Mouse (Mus musculus): Measurements from ENCODE around the gene Ribc2. TPM values are rescaled to one million over a fixed set of nuclear protein-coding genes. Genes with fewer than 3 reads are reported as not detected.

Gene Ribc2
- total RNA-seq, 1 experiment from 2014 or later: not detected

DNA sequence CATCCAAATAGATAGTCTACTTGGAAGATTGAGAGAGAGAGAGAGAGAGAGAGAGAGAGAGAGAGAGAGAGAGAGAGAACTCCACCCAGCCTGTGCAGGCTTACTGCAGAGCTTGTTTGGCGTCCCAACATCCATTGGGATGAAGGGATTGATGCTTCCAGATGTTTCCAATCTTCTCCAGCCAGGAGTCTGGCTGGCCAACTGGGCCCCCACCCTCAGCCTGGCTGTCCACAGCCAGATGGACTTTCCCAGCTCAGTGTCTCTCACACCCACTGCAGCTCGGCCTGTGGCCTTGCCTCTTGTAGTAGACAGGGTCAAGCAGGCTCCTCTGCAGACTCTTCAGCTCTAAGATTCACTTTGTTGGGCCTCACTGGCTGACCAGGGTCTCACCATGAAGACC is 40.2 kb downstream of the Ribc2 start:
- no peak for ATAC-seq (replicated peaks in 1 of 2; ENCODE audit: insufficient read depth in 1 of 2, low FRiP score in 2 of 2, low TSS enrichment in 1 of 2, low read depth in 1 of 2, poor library complexity in 2 of 2, severe bottlenecking in 2 of 2)

DNA sequence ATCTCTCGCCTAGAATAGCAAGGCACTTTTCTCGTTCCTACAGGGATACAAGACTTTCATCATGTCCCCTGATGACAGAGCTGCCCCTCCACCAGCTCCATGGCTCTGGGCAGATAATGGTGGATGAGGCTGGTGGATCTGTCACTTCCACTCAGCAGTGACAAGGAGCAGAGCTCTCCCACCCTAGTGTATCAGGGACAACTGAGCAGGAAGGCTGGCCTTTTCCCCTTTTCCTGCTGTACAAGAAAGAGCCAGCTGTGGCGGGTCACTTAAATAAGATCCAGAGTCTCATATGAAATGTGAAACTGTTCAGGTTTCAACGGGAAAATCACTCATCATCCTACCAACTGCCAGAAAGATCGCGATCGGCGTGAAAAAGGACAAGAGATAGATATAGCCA is 41.5 kb downstream of the Ribc2 start:
- ATAC-seq (replicated peaks in 1 of 2; ENCODE audit: insufficient read depth in 1 of 2, low FRiP score in 2 of 2, low TSS enrichment in 1 of 2, low read depth in 1 of 2, poor library complexity in 2 of 2, severe bottlenecking in 2 of 2): no peak

- ATAC-seq (replicated peaks in 1 of 2; ENCODE audit: insufficient read depth in 1 of 2, low FRiP score in 2 of 2, low TSS enrichment in 1 of 2, low read depth in 1 of 2, poor library complexity in 2 of 2, severe bottlenecking in 2 of 2): no peak
These were observed 42.2 kb downstream of the Ribc2 start for GRCm38 (mm10) chr15:85174060-85174459.

- ATAC-seq (replicated peaks in 1 of 2; ENCODE audit: insufficient read depth in 1 of 2, low FRiP score in 2 of 2, low TSS enrichment in 1 of 2, low read depth in 1 of 2, poor library complexity in 2 of 2, severe bottlenecking in 2 of 2): peak in 1 of 2 experiments; percentile 58; a peak in 1 of 4 replicates
These were observed 45.7 kb downstream of the Ribc2 start for GRCm38 (mm10) chr15:85177576-85177975.

DNA sequence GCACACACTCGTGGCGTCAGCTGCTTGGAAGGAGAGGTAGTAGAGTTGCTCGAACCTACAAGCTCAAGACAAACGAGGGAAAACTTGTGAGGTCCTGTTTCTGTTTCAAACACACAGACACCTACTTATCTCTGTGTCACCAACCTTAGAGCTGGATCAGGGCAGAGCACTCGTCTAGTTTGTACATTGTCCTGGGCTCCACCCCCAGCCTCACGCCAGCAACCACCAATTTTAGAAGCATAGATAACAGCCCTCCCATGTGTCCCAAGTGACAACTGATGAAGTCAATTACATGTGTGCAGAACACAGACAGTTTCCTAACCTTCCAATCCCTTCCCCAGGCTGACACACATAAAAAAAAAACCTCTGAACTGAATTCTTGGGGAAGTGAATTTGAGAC is 46.3 kb downstream of the Ribc2 start:
- no peak for ATAC-seq (replicated peaks in 1 of 2; ENCODE audit: insufficient read depth in 1 of 2, low FRiP score in 2 of 2, low TSS enrichment in 1 of 2, low read depth in 1 of 2, poor library complexity in 2 of 2, severe bottlenecking in 2 of 2)

GRCm38 (mm10) chr15:85179528-85180180 is 47.8 kb downstream of the Ribc2 start:
- ATAC-seq (replicated peaks in 1 of 2; ENCODE audit: insufficient read depth in 1 of 2, low FRiP score in 2 of 2, low TSS enrichment in 1 of 2, low read depth in 1 of 2, poor library complexity in 2 of 2, severe bottlenecking in 2 of 2): no peak

GRCm38 (mm10) chr15:85180368-85180767 is 48.5 kb downstream of the Ribc2 start:
- no peak for ATAC-seq (replicated peaks in 1 of 2; ENCODE audit: insufficient read depth in 1 of 2, low FRiP score in 2 of 2, low TSS enrichment in 1 of 2, low read depth in 1 of 2, poor library complexity in 2 of 2, severe bottlenecking in 2 of 2)

GRCm38 (mm10) chr15:85182063-85182462 is 50.2 kb downstream of the Ribc2 start:
- no peak for ATAC-seq (replicated peaks in 1 of 2; ENCODE audit: insufficient read depth in 1 of 2, low FRiP score in 2 of 2, low TSS enrichment in 1 of 2, low read depth in 1 of 2, poor library complexity in 2 of 2, severe bottlenecking in 2 of 2)

GRCm38 (mm10) chr15:85186916-85187315 is 55.0 kb downstream of the Ribc2 start:
- ATAC-seq (replicated peaks in 1 of 2; ENCODE audit: insufficient read depth in 1 of 2, low FRiP score in 2 of 2, low TSS enrichment in 1 of 2, low read depth in 1 of 2, poor library complexity in 2 of 2, severe bottlenecking in 2 of 2): no peak

- no peak for ATAC-seq (replicated peaks in 1 of 2; ENCODE audit: insufficient read depth in 1 of 2, low FRiP score in 2 of 2, low TSS enrichment in 1 of 2, low read depth in 1 of 2, poor library complexity in 2 of 2, severe bottlenecking in 2 of 2)
These were observed 56.4 kb downstream of the Ribc2 start for GRCm38 (mm10) chr15:85188167-85188778.

Other genes with a start within 250 kb of the Ribc2 start
- 0.44 and 0.79 TPM in 2 replicates for gene Gm29666, start 212.0 kb upstream of the Ribc2 start, total RNA-seq (2017)
- 60.3 and 81.3 TPM in 2 replicates for gene Nup50, start 208.7 kb upstream of the Ribc2 start, total RNA-seq (2017)
- gene 5031439G07Rik, start 143.5 kb upstream of the Ribc2 start, total RNA-seq (2017): 11.9 and 12.4 TPM in 2 replicates
- not detected in 2 replicates for gene Upk3a, start 114.9 kb upstream of the Ribc2 start, total RNA-seq (2017)
- 10.4 and 15.4 TPM in 2 replicates for gene Fam118a, start 103.1 kb upstream of the Ribc2 start, total RNA-seq (2017)
- 0.30 and 0.63 TPM in 2 replicates for gene Smc1b, start 114 bp upstream of the Ribc2 start, total RNA-seq (2017)
- gene Fbln1, start 73.9 kb downstream of the Ribc2 start, total RNA-seq (2017): 0.88 and 1.2 TPM in 2 replicates
- 77.9 and 96.6 TPM in 2 replicates for gene Atxn10, start 204.2 kb downstream of the Ribc2 start, total RNA-seq (2017)